Mouse (Mus musculus) cortical plate, adult 2 months (tissue): Measurements from ENCODE around the gene Cadps2.

ENCODE experiments used
- CTCF ChIP-seq: fragments of 200-500 bp; IDR thresholded peaks from 2 replicates; pipeline ENCODE4 v1.5.1; 2011; ENCODE audit warnings: mild to moderate bottlenecking, control low read depth, low read length; ENCODE audit not compliant: insufficient read depth; ENCODE audit errors: extremely low read depth
- POLR2A ChIP-seq: fragments of 200-500 bp; IDR thresholded peaks from 2 replicates; pipeline ENCODE4 v1.6.1; 2011; ENCODE audit warnings: mild to moderate bottlenecking, low read length, control low read depth; ENCODE audit not compliant: insufficient read depth; ENCODE audit errors: extremely low read depth

DNA sequence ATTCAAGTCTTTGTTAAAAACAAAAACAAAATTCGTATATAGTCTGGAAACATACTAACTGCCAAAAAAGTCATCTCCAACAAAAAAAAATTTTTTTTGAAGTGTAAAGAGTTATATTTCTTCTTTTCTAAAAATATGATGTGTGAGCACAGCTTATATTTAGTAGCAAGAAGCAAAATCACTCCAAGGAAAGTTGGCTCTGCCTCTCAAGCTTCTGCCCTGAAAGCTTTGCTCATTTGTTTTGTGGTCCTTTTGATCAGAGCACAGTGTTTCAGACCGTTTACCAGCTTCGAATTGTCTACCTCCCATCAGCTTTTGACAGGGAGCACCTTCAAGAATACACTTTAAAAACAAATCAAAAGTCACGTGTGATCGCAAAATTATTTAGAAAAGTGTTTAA lies 99.2 kb downstream of the Cadps2 start:
- TF ChIP-seq CTCF (no peak), POLR2A (no peak)
